Mouse (Mus musculus) embryonic facial prominence, embryonic 12.5 days (tissue): ENCODE measurements around the gene Cnbd2. TPM values are rescaled to one million over a fixed set of nuclear protein-coding genes. Genes with fewer than 3 reads are reported as not detected.
A peak's percentile ranks its signal among the peaks of the same experiment; 100 is the strongest.

Experiments
- ATAC-seq: fragments of 200-750 bp; cut with Nextera tagmentation; 2 replicates; pipeline ENCODE4 v1.8.0; 2017; ENCODE audit not compliant: insufficient number of reproducible peaks, insufficient read depth, low FRiP score, low TSS enrichment
- H3K27ac ChIP-seq: fragments of 300-500 bp; sonication (generic); 2 replicates; pipeline ENCODE4 v1.5.1; 2016; ENCODE audit warnings: mild to moderate bottlenecking
- H3K27me3 ChIP-seq: fragments of 300-500 bp; sonication (generic); 2 replicates; pipeline ENCODE4 v1.6.1; 2016; ENCODE audit warnings: mild to moderate bottlenecking, moderate library complexity
- H3K36me3 ChIP-seq: fragments of 300-500 bp; sonication (generic); 2 replicates; pipeline ENCODE4 v1.6.1; 2016; ENCODE audit warnings: mild to moderate bottlenecking
- H3K4me1 ChIP-seq: fragments of 300-500 bp; sonication (generic); 2 replicates; pipeline ENCODE4 v1.6.1; 2016
- H3K4me2 ChIP-seq: fragments of 300-500 bp; sonication (generic); replicated peaks from 2 replicates; pipeline ENCODE4 v1.6.1; 2016; ENCODE audit warnings: mild to moderate bottlenecking, moderate library complexity
- H3K4me3 ChIP-seq: fragments of 300-500 bp; sonication (generic); 2 replicates; pipeline ENCODE4 v1.5.1; 2016; ENCODE audit warnings: mild to moderate bottlenecking
- H3K9ac ChIP-seq: fragments of 300-500 bp; sonication (generic); 2 replicates; pipeline ENCODE4 v1.6.1; 2016; ENCODE audit warnings: mild to moderate bottlenecking, moderate library complexity
- H3K9me3 ChIP-seq: fragments of 300-500 bp; sonication (generic); 2 replicates; pipeline ENCODE4 v1.6.1; 2016; ENCODE audit warnings: mild to moderate bottlenecking, moderate library complexity
- WGBS: fragments of 180-500 bp; shearing (Covaris S2); methylation state at CpG from one replicate; pipeline ENCODE4 v1.1.7; 2016; 5-methylcytosine and 5-hydroxymethylcytosine counted together
- polyA plus RNA-seq: library from polyadenylated mRNA; unstranded; fragments of >200 nt; fragmentation: Nextera tagmentation; extraction: Ambion mirVana; gene quantifications from 2 replicates; pipeline ENCODE4 v1.2.1, GENCODE M21; 2016

The Cnbd2 gene
- polyA plus RNA-seq, 1 experiment from 2014 or later = 5.1 TPM

GRCm38 (mm10) chr2:156311841-156312291 lies 233 bp upstream of the Cnbd2 start:
- peak overlapping the region; percentile 95 for H3K9ac ChIP-seq
- H3K4me1 ChIP-seq = peaks cover 10% of the 10 kb centered on the region
- H3K27ac ChIP-seq = peak overlapping the region; percentile 96
- H3K4me3 ChIP-seq = peak overlapping the region; percentile 89
- WGBS = 1% methylated on average over 53 of the region's 53 CpGs
- H3K27me3 ChIP-seq = no peaks in the 10 kb centered on the region
- peak overlapping the region; percentile 82 for H3K4me2 ChIP-seq
- ATAC-seq = peak; percentile 52; the same call in 1 of the 2 replicates
- peaks cover 14% of the 10 kb centered on the region; the same call in 1 of the 2 replicates for H3K36me3 ChIP-seq
- H3K9me3 ChIP-seq = no peaks in the 10 kb centered on the region

- ATAC-seq = no peak
- Histone ChIP-seq H3K4me3 (peak overlapping the region; percentile 89), H3K27ac (peak overlapping the region; percentile 96; the same call in 1 of the 2 replicates), H3K4me1 (peaks cover 10% of the 10 kb centered on the region), H3K9me3 (no peaks in the 10 kb centered on the region), H3K9ac (peak overlapping the region; percentile 95; the same call in 1 of the 2 replicates), H3K4me2 (peak overlapping the region; percentile 82), H3K27me3 (no peaks in the 10 kb centered on the region), H3K36me3 (0 out of 2 replicates have a peak, but pooled peaks cover 9% of the 10 kb centered on the region)
- WGBS = 58% methylated on average over 3 of the region's 3 CpGs
Observed at GRCm38 (mm10) chr2:156313153-156313552, 1.1 kb downstream of the Cnbd2 start.

GRCm38 (mm10) chr2:156314811-156315210 lies 2.7 kb downstream of the Cnbd2 start:
- Histone ChIP-seq H3K36me3 (0 out of 2 replicates have a peak, but pooled peaks cover 3% of the 10 kb centered on the region), H3K9ac (no peak overlapping the region), H3K27me3 (no peaks in the 10 kb centered on the region), H3K27ac (no peak overlapping the region), H3K4me2 (no peak overlapping the region), H3K4me3 (no peak overlapping the region), H3K9me3 (no peaks in the 10 kb centered on the region), H3K4me1 (peaks cover 10% of the 10 kb centered on the region)
- 93% methylated on average over 6 of the region's 6 CpGs for WGBS
- ATAC-seq = no peak

GRCm38 (mm10) chr2:156318491-156318890 lies 6.4 kb downstream of the Cnbd2 start:
- Histone ChIP-seq H3K4me2 (no peak overlapping the region), H3K27ac (no peak overlapping the region), H3K36me3 (0 out of 2 replicates have a peak, but pooled peaks cover 3% of the 10 kb centered on the region), H3K9me3 (no peaks in the 10 kb centered on the region), H3K4me3 (no peak overlapping the region), H3K9ac (no peak overlapping the region), H3K27me3 (no peaks in the 10 kb centered on the region), H3K4me1 (no peaks in the 10 kb centered on the region)
- ATAC-seq = no peak

GRCm38 (mm10) chr2:156321538-156321937 lies 9.4 kb downstream of the Cnbd2 start:
- no peak overlapping the region for H3K27ac ChIP-seq

GRCm38 (mm10) chr2:156324116-156324588 lies 12.1 kb downstream of the Cnbd2 start:
- Histone ChIP-seq H3K9ac (no peak overlapping the region), H3K4me2 (no peak overlapping the region), H3K4me3 (no peak overlapping the region), H3K27me3 (no peaks in the 10 kb centered on the region), H3K27ac (no peak overlapping the region), H3K4me1 (0 out of 2 replicates have a peak, but pooled peaks cover 2% of the 10 kb centered on the region), H3K9me3 (no peaks in the 10 kb centered on the region), H3K36me3 (no peaks in the 10 kb centered on the region)
- 67% methylated on average over 6 of the region's 6 CpGs for WGBS
- ATAC-seq = no peak

More at GRCm38 (mm10) chr2:156321538-156321937, 9.4 kb downstream of the Cnbd2 start:
- Histone ChIP-seq H3K36me3 (no peaks in the 10 kb centered on the region), H3K9me3 (no peaks in the 10 kb centered on the region), H3K4me1 (0 out of 2 replicates have a peak, but pooled peaks cover 2% of the 10 kb centered on the region), H3K9ac (no peak overlapping the region), H3K4me2 (no peak overlapping the region), H3K27me3 (no peaks in the 10 kb centered on the region), H3K4me3 (no peak overlapping the region)
- 81% methylated on average over 6 of the region's 6 CpGs for WGBS
- ATAC-seq = no peak

GRCm38 (mm10) chr2:156324681-156325080 lies 12.6 kb downstream of the Cnbd2 start:
- Histone ChIP-seq H3K9ac (no peak overlapping the region), H3K27ac (peak overlapping the region; percentile 3; the same call in 1 of the 2 replicates), H3K27me3 (no peaks in the 10 kb centered on the region), H3K4me3 (no peak overlapping the region), H3K4me2 (no peak overlapping the region), H3K36me3 (no peaks in the 10 kb centered on the region), H3K9me3 (no peaks in the 10 kb centered on the region), H3K4me1 (0 out of 2 replicates have a peak, but pooled peaks cover 2% of the 10 kb centered on the region)
- ATAC-seq = no peak
- WGBS = 26% methylated on average over 5 of the region's 5 CpGs

- H3K36me3 ChIP-seq = no peaks in the 10 kb centered on the region
- WGBS = 47% methylated on average over 1 of the region's 1 CpGs
- ATAC-seq = no peak
- H3K27me3 ChIP-seq = no peaks in the 10 kb centered on the region
- H3K9me3 ChIP-seq = no peaks in the 10 kb centered on the region
- no peak overlapping the region for H3K4me2 ChIP-seq
- H3K9ac ChIP-seq = no peak overlapping the region
- H3K4me1 ChIP-seq = no peaks in the 10 kb centered on the region
- no peak overlapping the region for H3K4me3 ChIP-seq
- no peak overlapping the region for H3K27ac ChIP-seq
Observed at GRCm38 (mm10) chr2:156330681-156331080, 18.6 kb downstream of the Cnbd2 start.

GRCm38 (mm10) chr2:156331446-156331965 lies 19.4 kb downstream of the Cnbd2 start:
- H3K27me3 ChIP-seq = no peaks in the 10 kb centered on the region
- no peak for ATAC-seq
- no peaks in the 10 kb centered on the region for H3K9me3 ChIP-seq
- no peak overlapping the region for H3K9ac ChIP-seq
- H3K27ac ChIP-seq = no peak overlapping the region
- no peaks in the 10 kb centered on the region for H3K36me3 ChIP-seq
- 78% methylated on average over 7 of the region's 7 CpGs for WGBS
- no peak overlapping the region for H3K4me3 ChIP-seq
- H3K4me1 ChIP-seq = no peaks in the 10 kb centered on the region
- no peak overlapping the region for H3K4me2 ChIP-seq

- H3K4me1 ChIP-seq = no peaks in the 10 kb centered on the region
- H3K27ac ChIP-seq = no peak overlapping the region
- H3K36me3 ChIP-seq = no peaks in the 10 kb centered on the region
- WGBS = 90% methylated on average over 4 of the region's 4 CpGs
- no peak for ATAC-seq
- H3K4me3 ChIP-seq = no peak overlapping the region
- H3K4me2 ChIP-seq = no peak overlapping the region
- no peaks in the 10 kb centered on the region for H3K9me3 ChIP-seq
- no peaks in the 10 kb centered on the region for H3K27me3 ChIP-seq
- no peak overlapping the region for H3K9ac ChIP-seq
Observed at GRCm38 (mm10) chr2:156340078-156340477, 28.0 kb downstream of the Cnbd2 start.

GRCm38 (mm10) chr2:156344775-156345532 lies 32.9 kb downstream of the Cnbd2 start:
- Histone ChIP-seq H3K4me1 (no peaks in the 10 kb centered on the region), H3K4me2 (no peak overlapping the region), H3K9me3 (no peaks in the 10 kb centered on the region), H3K27me3 (no peaks in the 10 kb centered on the region), H3K36me3 (no peaks in the 10 kb centered on the region), H3K9ac (no peak overlapping the region), H3K4me3 (no peak overlapping the region), H3K27ac (no peak overlapping the region)
- WGBS = 53% methylated on average over 12 of the region's 12 CpGs
- ATAC-seq = no peak

- Histone ChIP-seq H3K9me3 (no peaks in the 10 kb centered on the region), H3K4me3 (no peak overlapping the region), H3K36me3 (no peaks in the 10 kb centered on the region), H3K27ac (no peak overlapping the region), H3K27me3 (no peaks in the 10 kb centered on the region), H3K4me1 (no peaks in the 10 kb centered on the region), H3K4me2 (no peak overlapping the region), H3K9ac (no peak overlapping the region)
- ATAC-seq = no peak
- WGBS = 78% methylated on average over 4 of the region's 4 CpGs
Observed at GRCm38 (mm10) chr2:156348812-156349211, 36.7 kb downstream of the Cnbd2 start.
